Mouse (Mus musculus): ENCODE measurements around the gene Cyth3. TPM values are rescaled to one million over a fixed set of nuclear protein-coding genes. Genes with fewer than 3 reads are reported as not detected.
A peak's percentile ranks its signal among the peaks of the same experiment; 100 is the strongest.

Cyth3 gene
- 29.1 and 32.8 TPM in 2 replicates for polyA plus RNA-seq (2014; fragmentation: Nextera tagmentation; extraction: Ambion mirVana)

DNA sequence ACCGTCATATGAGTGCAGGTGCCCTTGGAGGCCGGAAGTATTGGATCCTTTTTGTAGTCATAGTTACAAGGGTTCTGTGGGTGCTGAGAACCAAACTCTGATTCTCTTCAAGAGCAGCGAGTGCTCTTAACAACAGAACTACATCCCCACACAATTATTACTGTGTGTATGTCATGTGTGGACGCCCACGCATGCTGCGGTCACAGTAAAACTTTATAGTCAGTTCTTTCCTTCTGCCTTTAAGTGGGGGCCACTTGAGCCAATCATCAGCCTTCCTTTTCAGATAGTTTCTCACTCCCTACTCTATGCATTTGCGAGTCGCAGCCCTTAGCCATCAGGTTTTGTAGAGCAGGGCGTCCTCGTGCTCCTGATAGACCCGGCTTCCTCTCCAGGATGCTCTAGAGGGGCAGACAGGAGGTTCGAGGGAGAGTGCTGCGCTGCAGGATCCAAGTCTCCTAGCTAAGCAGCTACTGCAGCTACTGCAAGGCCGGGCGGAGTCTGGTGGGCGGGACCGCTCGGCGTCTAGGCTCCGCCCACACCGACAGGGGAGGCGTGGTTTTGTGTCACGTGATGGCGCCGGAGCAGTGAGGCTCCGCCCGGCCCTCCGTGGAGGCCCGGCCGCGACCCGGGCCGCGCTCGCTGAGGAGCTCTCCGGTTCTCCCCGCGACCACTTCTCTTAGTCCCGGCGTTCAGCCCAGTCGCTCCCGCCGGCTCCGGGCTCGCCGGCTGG, at the start of gene Cyth3:
Gene Cyth3, plus strand, starts transcription at position 555 of the 730 bp plus-strand sequence.
- ATAC-seq (replicated peaks; ENCODE audit: insufficient number of reproducible peaks, low FRiP score, low TSS enrichment) = peak; percentile 90
- Histone ChIP-seq H3K27me3 (ENCODE audit: control insufficient read depth, insufficient read depth, low read length) (no peaks in the 10 kb centered on the region), H3K4me1 (ENCODE audit: control insufficient read depth, insufficient read depth, low read length) (peaks cover 47% of the 10 kb centered on the region), H3K36me3 (ENCODE audit: control insufficient read depth, insufficient read depth, low read length) (no peaks in the 10 kb centered on the region), H3K4me3 (ENCODE audit: low read depth, low read length) (peak within 1 kb of the TSS; percentile 93), H3K9me3 (replicated peaks; ENCODE audit: control insufficient read depth, low read length) (no peaks in the 10 kb centered on the region), H3K27ac (ENCODE audit: low read depth, low read length) (peak within 1 kb of the TSS; percentile 62; the same call in 1 of the 2 replicates), H3K9ac (ENCODE audit: low read depth, low read length) (peak within 1 kb of the TSS; percentile 86), H3K4me2 (peak within 1 kb of the TSS; percentile 94)
- 5% methylated on average over 46 of the region's 46 CpGs for WGBS (ENCODE audit: insufficient replicate concordance)

DNA sequence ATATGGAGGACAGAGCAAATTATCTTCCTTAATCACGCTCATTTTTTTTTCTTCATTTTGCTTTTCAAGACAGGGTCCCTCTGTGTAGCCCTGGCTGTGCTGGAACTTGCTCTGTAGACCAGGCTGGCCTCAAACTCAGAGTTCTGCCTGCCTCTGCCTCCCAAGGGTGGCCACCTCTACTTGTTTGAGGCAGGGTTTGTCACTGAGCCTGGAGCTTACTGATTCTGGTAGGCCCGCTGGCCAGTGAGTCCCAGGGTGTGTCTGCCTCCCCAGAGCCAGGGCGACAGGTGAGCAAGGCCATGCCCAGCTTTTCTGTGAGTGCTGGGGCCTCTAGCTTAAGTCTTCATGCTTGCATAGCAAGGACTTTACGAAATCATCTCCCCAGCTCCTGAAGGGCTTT, 49.2 kb upstream of the Cyth3 start:
- Histone ChIP-seq H3K4me3 (ENCODE audit: low read depth, low read length) (no peak overlapping the region), H3K27me3 (ENCODE audit: control insufficient read depth, insufficient read depth, low read length) (no peaks in the 10 kb centered on the region), H3K36me3 (ENCODE audit: control insufficient read depth, insufficient read depth, low read length) (no peaks in the 10 kb centered on the region), H3K9ac (ENCODE audit: low read depth, low read length) (no peak overlapping the region), H3K4me1 (ENCODE audit: control insufficient read depth, insufficient read depth, low read length) (no peaks in the 10 kb centered on the region), H3K9me3 (replicated peaks; ENCODE audit: control insufficient read depth, low read length) (no peaks in the 10 kb centered on the region), H3K27ac (ENCODE audit: low read depth, low read length) (no peak overlapping the region), H3K4me2 (no peak overlapping the region)
- ATAC-seq (replicated peaks; ENCODE audit: insufficient number of reproducible peaks, low FRiP score, low TSS enrichment) = no peak
- 87% methylated on average over 4 of the region's 4 CpGs for WGBS (ENCODE audit: insufficient replicate concordance)

DNA sequence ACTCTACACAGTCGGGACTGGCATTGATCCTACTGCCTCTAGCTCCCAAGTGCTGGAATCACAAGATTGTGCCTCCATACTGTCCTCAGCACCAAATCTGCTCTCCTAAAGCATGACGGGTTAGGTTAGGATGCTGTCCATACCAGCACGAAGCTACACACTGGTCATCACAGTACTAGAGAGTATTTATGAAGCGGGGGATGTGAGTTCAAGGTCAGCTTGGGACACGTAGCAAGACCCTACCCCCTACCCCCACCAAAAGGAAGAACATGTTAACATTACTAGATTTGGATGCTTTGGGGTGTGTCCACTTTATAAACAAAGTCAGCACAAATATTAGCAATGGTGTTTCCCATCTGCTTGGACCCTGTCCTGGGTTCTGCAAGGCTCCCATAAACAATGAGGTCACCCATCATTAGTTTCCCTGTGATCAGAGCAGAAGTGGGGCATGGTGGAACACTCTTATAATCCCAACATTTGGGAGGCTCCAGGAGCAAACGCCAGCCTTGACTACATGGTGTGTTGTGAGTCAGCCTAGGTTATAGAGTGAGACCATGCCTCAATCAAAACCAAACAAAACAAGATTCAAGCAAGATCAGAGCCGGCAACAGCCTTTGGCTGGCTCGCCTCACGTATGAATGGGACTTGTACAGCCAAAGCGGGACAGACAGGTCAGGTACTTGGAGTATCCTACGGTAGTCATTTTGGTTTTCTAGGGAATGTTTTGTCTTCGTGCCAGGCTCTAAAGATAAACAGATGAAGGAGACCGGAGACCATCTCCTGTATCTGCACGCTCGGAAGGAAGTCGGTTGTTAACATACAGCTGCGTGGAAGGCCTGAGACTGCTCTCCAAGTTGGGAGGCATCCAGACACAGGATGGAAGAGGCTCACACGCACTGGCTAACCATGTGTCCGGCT, 47.7 kb upstream of the Cyth3 start:
- H3K4me3 ChIP-seq (ENCODE audit: low read depth, low read length) = no peak overlapping the region
- no peaks in the 10 kb centered on the region for H3K4me1 ChIP-seq (ENCODE audit: control insufficient read depth, insufficient read depth, low read length)
- H3K9me3 ChIP-seq (replicated peaks; ENCODE audit: control insufficient read depth, low read length) = no peaks in the 10 kb centered on the region
- H3K4me2 ChIP-seq = no peak overlapping the region
- H3K9ac ChIP-seq (ENCODE audit: low read depth, low read length) = no peak overlapping the region
- no peaks in the 10 kb centered on the region for H3K36me3 ChIP-seq (ENCODE audit: control insufficient read depth, insufficient read depth, low read length)
- no peaks in the 10 kb centered on the region; the same call in 1 of the 2 replicates for H3K27me3 ChIP-seq (ENCODE audit: control insufficient read depth, insufficient read depth, low read length)
- 68% methylated on average over 19 of the region's 19 CpGs for WGBS (ENCODE audit: insufficient replicate concordance)
- no peak for ATAC-seq (replicated peaks; ENCODE audit: insufficient number of reproducible peaks, low FRiP score, low TSS enrichment)
- no peak overlapping the region for H3K27ac ChIP-seq (ENCODE audit: low read depth, low read length)

DNA sequence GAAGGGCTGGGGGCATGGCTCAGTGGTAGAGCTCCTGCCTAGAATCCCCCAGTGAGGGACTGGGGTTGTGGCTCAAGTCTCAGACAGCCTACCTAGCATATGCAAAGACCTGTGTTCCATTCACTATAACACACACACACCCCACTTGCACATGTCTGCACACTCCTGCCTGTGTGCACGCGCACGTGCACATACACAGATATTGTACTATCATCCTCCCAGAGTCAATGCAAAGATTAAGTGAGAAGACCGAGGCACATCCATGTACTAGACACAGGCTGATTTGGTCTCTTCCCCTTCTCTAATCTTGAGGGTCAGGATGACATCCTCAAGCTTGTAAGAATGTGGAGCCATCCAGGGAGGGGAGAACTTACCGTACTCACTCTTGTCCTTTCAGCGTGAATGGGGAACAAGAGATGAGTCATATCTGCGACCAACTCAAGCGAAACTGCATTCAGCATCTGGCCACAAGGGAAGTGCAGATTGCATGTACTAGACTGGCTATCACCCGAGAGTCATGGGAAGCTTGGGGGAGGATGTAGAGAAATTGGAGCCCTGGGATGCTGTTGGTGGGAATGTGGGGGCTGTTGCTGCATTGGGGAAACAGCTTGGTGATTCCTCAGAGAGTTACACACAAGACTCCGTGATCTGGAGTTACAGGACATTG, 42.6 kb upstream of the Cyth3 start:
- ATAC-seq (replicated peaks; ENCODE audit: insufficient number of reproducible peaks, low FRiP score, low TSS enrichment) = no peak
- Histone ChIP-seq H3K4me2 (no peak overlapping the region), H3K9ac (ENCODE audit: low read depth, low read length) (no peak overlapping the region), H3K4me1 (ENCODE audit: control insufficient read depth, insufficient read depth, low read length) (no peaks in the 10 kb centered on the region; the same call in 1 of the 2 replicates), H3K27me3 (ENCODE audit: control insufficient read depth, insufficient read depth, low read length) (no peaks in the 10 kb centered on the region; the same call in 1 of the 2 replicates), H3K9me3 (replicated peaks; ENCODE audit: control insufficient read depth, low read length) (peaks cover 3% of the 10 kb centered on the region; the same call in 1 of the 2 replicates), H3K36me3 (ENCODE audit: control insufficient read depth, insufficient read depth, low read length) (no peaks in the 10 kb centered on the region; the same call in 1 of the 2 replicates), H3K4me3 (ENCODE audit: low read depth, low read length) (no peak overlapping the region), H3K27ac (ENCODE audit: low read depth, low read length) (no peak overlapping the region)
- 72% methylated on average over 10 of the region's 10 CpGs for WGBS (ENCODE audit: insufficient replicate concordance)

DNA sequence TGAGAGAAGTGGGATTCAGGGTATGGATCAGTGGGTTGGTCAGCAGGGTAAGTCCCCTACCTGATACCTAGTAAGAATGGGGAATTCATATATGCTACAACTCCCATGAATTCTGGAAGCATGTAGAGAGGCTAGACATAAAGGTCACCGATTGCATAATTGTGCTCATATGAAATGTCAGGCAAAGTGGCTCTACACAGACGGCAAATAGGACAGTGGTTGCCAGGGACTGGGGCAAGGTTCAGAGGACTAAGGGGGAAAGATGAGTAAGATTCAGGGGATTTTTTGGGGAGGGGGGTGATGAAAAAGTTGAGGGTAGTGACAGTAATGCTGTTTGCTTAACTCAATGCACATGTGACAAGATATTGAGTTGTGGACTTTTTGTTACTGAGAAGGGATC, 41.3 kb upstream of the Cyth3 start:
- H3K36me3 ChIP-seq (ENCODE audit: control insufficient read depth, insufficient read depth, low read length) = no peaks in the 10 kb centered on the region; the same call in 1 of the 2 replicates
- WGBS (ENCODE audit: insufficient replicate concordance) = 91% methylated on average over 2 of the region's 2 CpGs
- no peaks in the 10 kb centered on the region; the same call in 1 of the 2 replicates for H3K27me3 ChIP-seq (ENCODE audit: control insufficient read depth, insufficient read depth, low read length)
- ATAC-seq (replicated peaks; ENCODE audit: insufficient number of reproducible peaks, low FRiP score, low TSS enrichment) = no peak
- no peak overlapping the region for H3K9ac ChIP-seq (ENCODE audit: low read depth, low read length)
- H3K4me1 ChIP-seq (ENCODE audit: control insufficient read depth, insufficient read depth, low read length) = no peaks in the 10 kb centered on the region; the same call in 1 of the 2 replicates
- no peak overlapping the region for H3K27ac ChIP-seq (ENCODE audit: low read depth, low read length)
- no peak overlapping the region for H3K4me3 ChIP-seq (ENCODE audit: low read depth, low read length)
- H3K4me2 ChIP-seq = no peak overlapping the region
- peaks cover 3% of the 10 kb centered on the region; the same call in 1 of the 2 replicates for H3K9me3 ChIP-seq (replicated peaks; ENCODE audit: control insufficient read depth, low read length)

DNA sequence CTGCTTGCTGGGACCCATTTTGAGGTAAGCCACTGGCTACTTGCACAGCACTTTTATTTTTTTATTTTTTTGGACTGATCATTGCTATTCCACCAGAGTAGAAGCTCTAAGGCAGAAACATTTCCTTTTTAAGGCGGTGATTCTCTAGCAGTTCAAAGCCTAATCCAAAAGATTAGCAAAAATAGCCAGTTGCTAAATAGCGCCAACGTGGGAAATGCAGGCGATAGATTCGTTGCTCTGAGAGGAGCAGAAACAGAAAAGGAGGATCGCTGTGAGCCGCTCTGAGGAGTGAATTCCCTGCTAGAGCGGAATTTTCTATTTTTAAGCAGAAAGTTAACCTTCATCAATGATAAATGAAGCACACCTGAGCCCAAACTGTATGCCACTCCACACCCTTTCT, 40.4 kb upstream of the Cyth3 start:
- Histone ChIP-seq H3K36me3 (ENCODE audit: control insufficient read depth, insufficient read depth, low read length) (no peaks in the 10 kb centered on the region; the same call in 1 of the 2 replicates), H3K9ac (ENCODE audit: low read depth, low read length) (no peak overlapping the region), H3K4me2 (no peak overlapping the region), H3K27me3 (ENCODE audit: control insufficient read depth, insufficient read depth, low read length) (no peaks in the 10 kb centered on the region; the same call in 1 of the 2 replicates), H3K27ac (ENCODE audit: low read depth, low read length) (no peak overlapping the region), H3K4me1 (ENCODE audit: control insufficient read depth, insufficient read depth, low read length) (no peaks in the 10 kb centered on the region; the same call in 1 of the 2 replicates), H3K4me3 (ENCODE audit: low read depth, low read length) (no peak overlapping the region), H3K9me3 (replicated peaks; ENCODE audit: control insufficient read depth, low read length) (peaks cover 3% of the 10 kb centered on the region; the same call in 1 of the 2 replicates)
- ATAC-seq (replicated peaks; ENCODE audit: insufficient number of reproducible peaks, low FRiP score, low TSS enrichment) = no peak
- 68% methylated on average over 8 of the region's 8 CpGs for WGBS (ENCODE audit: insufficient replicate concordance)

DNA sequence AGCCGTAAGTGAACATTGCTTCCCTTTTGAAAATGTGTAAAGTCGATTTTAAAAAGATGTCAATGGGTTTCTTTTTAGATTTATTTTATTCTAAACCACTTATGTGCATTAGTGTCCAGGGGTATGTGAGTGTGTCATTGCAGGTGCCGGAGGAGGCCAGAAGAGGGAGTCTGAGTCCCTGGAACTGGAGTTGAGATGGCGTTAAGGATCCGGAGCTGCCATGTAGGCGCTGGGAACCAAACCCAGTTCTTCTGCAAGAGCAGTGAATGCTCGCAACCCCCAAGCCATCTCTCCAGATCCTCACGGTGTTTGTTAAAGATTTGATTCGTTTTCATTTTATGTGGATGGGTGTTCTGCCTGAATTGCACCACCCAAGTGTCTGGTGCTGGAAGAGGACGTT, 39.2 kb upstream of the Cyth3 start:
- H3K27ac ChIP-seq (ENCODE audit: low read depth, low read length) = no peak overlapping the region
- H3K4me3 ChIP-seq (ENCODE audit: low read depth, low read length) = no peak overlapping the region
- no peak overlapping the region for H3K4me2 ChIP-seq
- H3K4me1 ChIP-seq (ENCODE audit: control insufficient read depth, insufficient read depth, low read length) = no peaks in the 10 kb centered on the region; the same call in 1 of the 2 replicates
- H3K9ac ChIP-seq (ENCODE audit: low read depth, low read length) = no peak overlapping the region
- 87% methylated on average over 10 of the region's 10 CpGs for WGBS (ENCODE audit: insufficient replicate concordance)
- H3K27me3 ChIP-seq (ENCODE audit: control insufficient read depth, insufficient read depth, low read length) = no peaks in the 10 kb centered on the region; the same call in 1 of the 2 replicates
- H3K9me3 ChIP-seq (replicated peaks; ENCODE audit: control insufficient read depth, low read length) = peaks cover 3% of the 10 kb centered on the region; the same call in 1 of the 2 replicates
- no peak for ATAC-seq (replicated peaks; ENCODE audit: insufficient number of reproducible peaks, low FRiP score, low TSS enrichment)
- no peaks in the 10 kb centered on the region; the same call in 1 of the 2 replicates for H3K36me3 ChIP-seq (ENCODE audit: control insufficient read depth, insufficient read depth, low read length)

DNA sequence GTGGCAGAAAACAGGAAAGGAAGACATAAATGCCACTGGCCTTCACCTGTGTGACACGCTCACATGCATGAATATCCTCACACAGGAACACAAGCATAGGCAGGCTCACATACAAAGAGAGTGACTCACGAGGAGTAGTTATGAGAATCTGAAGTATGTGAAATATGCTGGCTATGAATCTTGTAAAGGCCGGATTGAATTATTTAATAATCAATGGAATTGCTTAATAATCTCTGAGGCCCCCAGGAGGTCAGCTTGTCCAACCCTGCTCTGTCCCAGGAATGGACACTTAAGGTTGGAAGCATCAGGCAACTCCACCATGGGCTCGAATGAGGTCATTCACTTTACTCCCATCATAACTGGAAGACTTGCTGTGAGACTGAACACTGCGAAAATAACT, 37.3 kb upstream of the Cyth3 start:
- 72% methylated on average over 5 of the region's 5 CpGs for WGBS (ENCODE audit: insufficient replicate concordance)
- no peak overlapping the region for H3K9ac ChIP-seq (ENCODE audit: low read depth, low read length)
- peaks cover 3% of the 10 kb centered on the region; the same call in 1 of the 2 replicates for H3K9me3 ChIP-seq (replicated peaks; ENCODE audit: control insufficient read depth, low read length)
- no peak overlapping the region for H3K4me3 ChIP-seq (ENCODE audit: low read depth, low read length)
- peaks cover 12% of the 10 kb centered on the region for H3K4me1 ChIP-seq (ENCODE audit: control insufficient read depth, insufficient read depth, low read length)
- no peak overlapping the region for H3K27ac ChIP-seq (ENCODE audit: low read depth, low read length)
- H3K27me3 ChIP-seq (ENCODE audit: control insufficient read depth, insufficient read depth, low read length) = no peaks in the 10 kb centered on the region
- H3K36me3 ChIP-seq (ENCODE audit: control insufficient read depth, insufficient read depth, low read length) = no peaks in the 10 kb centered on the region; the same call in 1 of the 2 replicates
- H3K4me2 ChIP-seq = no peak overlapping the region
- no peak for ATAC-seq (replicated peaks; ENCODE audit: insufficient number of reproducible peaks, low FRiP score, low TSS enrichment)

Data from heart, embryonic 11.5 days (tissue).